Mouse (Mus musculus) frontal cortex, postnatal 36 days (tissue): ENCODE measurements at regions not wholly inside any gene's neighbourhood (a gene's known extent, or its start where the extent isn't known, plus 50 kb on each side); places are given as distances from the start of the nearest gene placed in this dataset.
A peak's percentile ranks its signal among the peaks of the same experiment; 100 is the strongest.

Experiments
- DNase-seq, 2 experiments: peaks; one replicate each; pipeline ENCODE4 v3.0.0; 2022; ENCODE audit warnings: low spot score in 2 of 2

- DNase-seq = no peak
Observed at GRCm38 (mm10) chr15:37166744-37167143, 159.2 kb upstream of the Zfp706 start.

- no peak for DNase-seq
Observed at GRCm38 (mm10) chr15:37165887-37166507, 158.4 kb upstream of the Zfp706 start.

GRCm38 (mm10) chr15:37165216-37165615 is 157.6 kb upstream of the Zfp706 start:
- DNase-seq = no peak

- no peak for DNase-seq
Observed at GRCm38 (mm10) chr15:37164191-37165135, 156.9 kb upstream of the Zfp706 start.

DNA sequence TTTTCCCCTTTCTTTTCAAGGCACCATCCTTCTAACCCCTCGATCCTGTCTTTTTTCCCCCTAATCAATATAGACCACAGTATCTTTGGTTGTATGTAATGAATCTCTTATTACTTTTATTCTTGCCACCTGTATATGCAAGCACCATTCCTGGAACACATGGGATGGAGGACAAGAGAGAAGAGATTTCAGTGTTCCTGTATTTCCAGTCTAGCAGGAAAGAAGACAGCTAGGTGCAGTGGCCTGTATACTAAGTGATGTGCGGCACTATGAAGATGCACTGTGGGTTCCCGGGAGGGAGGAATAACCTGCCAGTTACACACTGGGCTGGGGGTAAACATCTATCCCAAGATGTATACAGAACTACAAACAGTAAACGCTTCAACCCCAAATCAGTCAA is 152.4 kb upstream of the Zfp706 start:
- DNase-seq = no peak

DNA sequence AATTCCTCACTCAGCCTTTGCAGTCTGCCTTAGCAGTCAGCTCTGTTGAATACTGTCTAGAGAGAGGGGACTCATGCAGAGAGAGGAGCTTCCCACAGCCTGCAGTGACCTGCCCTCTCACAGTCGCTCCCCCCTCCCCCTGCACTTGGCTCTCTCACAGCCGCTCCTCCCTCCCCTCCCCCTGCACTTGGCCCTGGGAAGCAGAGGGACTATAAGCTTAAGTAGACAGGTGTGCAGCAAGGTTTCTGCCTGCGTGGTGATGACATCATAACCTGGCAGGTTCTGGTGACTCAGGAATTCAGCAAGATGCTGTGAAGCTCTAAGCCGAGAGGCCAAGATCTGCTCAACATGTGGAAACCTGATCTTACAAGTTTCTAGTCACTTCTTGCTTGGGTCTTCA is 151.8 kb upstream of the Zfp706 start:
- no peak for DNase-seq

- no peak for DNase-seq
Observed at GRCm38 (mm10) chr15:37157386-37157785, 149.8 kb upstream of the Zfp706 start.

- DNase-seq = no peak
Observed at GRCm38 (mm10) chr15:37154934-37155333, 147.4 kb upstream of the Zfp706 start.

- DNase-seq = no peak
Observed at GRCm38 (mm10) chr15:37153177-37153576, 145.6 kb upstream of the Zfp706 start.

DNA sequence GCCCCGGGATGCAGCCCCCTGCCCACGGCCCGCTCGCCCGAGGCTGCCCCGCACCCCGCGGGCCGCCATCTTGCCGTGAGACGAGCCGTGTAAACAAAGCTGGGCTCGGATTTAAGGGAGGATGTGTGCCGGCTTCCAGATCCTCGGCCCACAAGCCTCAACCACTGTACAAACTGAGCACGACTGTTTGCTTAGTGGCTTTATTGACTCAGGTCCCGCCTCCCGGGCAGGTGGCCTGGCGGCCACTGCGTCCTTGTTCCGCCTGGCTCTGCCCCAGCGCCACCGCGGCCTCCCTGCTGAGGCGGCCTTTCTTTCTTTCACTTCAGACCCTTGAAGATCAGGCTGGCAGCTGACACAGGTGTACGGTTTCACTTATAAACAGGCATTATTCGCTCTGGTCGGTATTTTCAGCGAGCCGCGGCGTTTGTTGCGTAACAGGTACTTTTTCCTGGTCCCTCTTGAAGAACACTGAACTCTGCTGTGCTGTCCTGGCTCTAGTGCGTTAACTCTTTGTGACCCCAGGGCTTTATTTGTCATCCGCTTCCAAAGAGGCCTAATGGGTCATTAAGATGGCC is 128.1 kb upstream of the Zfp706 start:
- DNase-seq = peak; percentile 55 to 57

DNA sequence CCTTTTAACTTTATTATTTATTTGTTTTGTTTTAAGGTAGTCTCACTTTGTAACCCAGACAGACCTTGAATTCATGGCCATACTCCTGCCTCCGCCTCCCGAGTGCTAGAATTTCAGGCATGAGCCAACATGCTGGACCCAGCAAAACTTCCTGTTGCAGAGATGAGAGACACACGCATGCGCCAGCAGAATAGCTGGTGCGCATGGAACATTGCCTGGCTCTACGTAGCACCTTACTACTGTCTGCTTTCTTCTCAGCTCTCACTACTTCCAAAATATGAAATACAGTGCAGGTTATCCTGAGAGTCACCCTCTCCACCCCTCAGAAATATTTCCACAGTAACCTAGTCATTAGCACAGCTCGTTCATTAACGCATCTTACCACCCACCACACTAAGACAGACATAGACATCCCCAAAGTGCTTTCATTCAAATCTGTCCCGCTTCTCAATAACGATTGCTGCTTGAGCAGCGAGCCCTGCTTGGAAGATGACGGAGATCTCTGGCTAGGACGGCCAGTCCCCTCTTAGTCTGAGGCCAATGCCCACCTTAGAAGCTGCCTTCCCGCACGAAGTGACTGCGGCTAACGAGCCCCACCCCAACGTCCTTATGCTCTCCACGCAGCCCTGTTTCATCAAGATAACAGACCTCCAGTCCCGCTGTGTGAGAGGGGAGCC is 127.5 kb upstream of the Zfp706 start:
- DNase-seq = peak; percentile 46 to 61

- no peak for DNase-seq
Observed at GRCm38 (mm10) chr15:37134386-37134785, 126.8 kb upstream of the Zfp706 start.

GRCm38 (mm10) chr15:37133916-37134315 is 126.3 kb upstream of the Zfp706 start:
- DNase-seq = peak in 1 of 2 experiments; percentile 26

DNA sequence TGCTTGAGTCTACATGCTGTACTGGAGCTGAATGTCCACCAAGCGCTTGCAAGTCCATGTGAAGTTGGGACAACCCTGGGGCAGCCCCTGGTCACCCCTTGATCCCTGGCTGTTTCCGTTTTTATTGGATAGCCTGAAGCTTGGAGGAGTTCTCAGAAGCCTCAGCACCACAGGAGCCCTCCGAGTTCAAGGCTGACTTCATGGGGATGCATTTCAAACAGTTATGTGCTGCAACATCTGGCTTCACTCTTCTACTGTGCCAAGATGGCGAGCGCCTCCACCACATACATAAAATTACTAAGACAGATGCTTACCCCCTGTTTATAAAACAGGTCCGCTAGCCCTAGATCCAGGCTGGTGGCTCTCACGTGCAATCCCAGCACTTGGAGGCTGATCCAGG is 120.1 kb upstream of the Zfp706 start:
- no peak for DNase-seq

DNA sequence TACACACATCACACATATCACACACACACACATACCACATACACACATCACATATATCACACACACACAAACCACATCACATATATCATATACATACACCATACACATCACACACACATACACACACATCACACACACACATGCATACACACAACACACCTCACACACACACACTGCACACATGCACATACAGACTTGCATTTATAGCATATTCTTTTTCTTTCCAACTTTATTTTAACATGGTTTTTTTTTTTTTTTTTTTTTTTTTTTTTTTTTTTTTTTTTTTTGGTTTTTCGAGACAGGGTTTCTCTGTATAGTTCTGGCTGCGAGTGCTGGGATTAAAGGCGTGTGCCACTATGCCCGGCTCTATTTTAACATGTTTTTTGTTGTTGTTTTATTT is 119.6 kb upstream of the Zfp706 start:
- DNase-seq = no peak

GRCm38 (mm10) chr15:37125823-37126222 is 118.2 kb upstream of the Zfp706 start:
- DNase-seq = no peak

- peak in 1 of 2 experiments; percentile 30 for DNase-seq
Observed at GRCm38 (mm10) chr15:37124951-37125350, 117.4 kb upstream of the Zfp706 start.

GRCm38 (mm10) chr15:37124299-37124698 is 116.7 kb upstream of the Zfp706 start:
- no peak for DNase-seq

DNA sequence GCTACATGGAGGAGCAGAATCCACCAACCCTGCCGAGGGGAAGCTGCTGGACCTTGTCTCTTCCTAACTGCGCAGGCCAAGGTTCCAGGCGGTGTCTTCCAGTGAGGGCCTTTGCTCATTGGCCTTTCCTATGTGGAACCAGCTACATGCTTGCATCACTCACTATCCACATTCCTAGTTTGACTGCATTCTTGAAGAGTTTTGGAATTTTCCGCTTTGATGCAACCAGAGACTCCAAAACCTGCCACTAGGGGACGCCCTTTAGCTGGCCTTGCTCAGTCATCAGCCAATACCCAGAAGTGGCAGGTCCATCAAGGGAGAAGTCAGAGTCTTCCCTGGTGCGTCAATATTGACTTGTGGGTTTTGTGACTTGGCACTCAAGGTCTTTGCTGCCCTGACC is 112.8 kb upstream of the Zfp706 start:
- peak; percentile 88 to 93 for DNase-seq

- DNase-seq = peak in 1 of 2 experiments; percentile 59
Observed at GRCm38 (mm10) chr15:37114119-37114518, 106.5 kb upstream of the Zfp706 start.

DNA sequence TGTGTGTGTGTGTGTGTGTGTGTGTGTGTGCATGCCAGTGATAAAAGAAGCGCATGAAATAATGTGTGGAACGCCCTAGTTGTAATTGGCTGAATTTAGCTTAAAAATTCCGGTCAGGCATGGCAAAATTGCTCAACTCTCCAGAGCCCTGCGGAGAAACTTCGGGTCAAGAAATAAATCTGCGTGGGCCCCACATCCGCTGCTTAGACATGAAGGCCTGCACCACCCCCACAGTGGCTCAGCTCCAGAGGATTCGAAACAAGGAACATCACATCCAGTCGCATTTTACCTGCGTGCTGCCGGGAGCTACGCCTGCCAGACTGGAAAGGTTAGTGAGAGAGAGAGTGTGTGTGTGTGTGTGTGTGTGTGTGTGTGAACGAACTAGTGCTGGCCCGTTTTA is 102.9 kb upstream of the Zfp706 start:
- no peak for DNase-seq

- DNase-seq = no peak
Observed at GRCm38 (mm10) chr15:37102035-37102555, 94.5 kb upstream of the Zfp706 start.
